Mouse (Mus musculus) forebrain, embryonic 16.5 days (tissue): ENCODE results near the gene Kmt2a. TPM values are rescaled to one million over a fixed set of nuclear protein-coding genes. Genes with fewer than 3 reads are reported as not detected.

Experiments
- ATAC-seq: fragments of 200-750 bp; cut with Nextera tagmentation; 2 replicates; pipeline ENCODE4 v1.8.0; 2017; ENCODE audit warnings: mild to moderate bottlenecking, moderate library complexity
- H3K27ac ChIP-seq: fragments of 300-500 bp; sonication (generic); 2 replicates; pipeline ENCODE4 v1.5.1; 2014; ENCODE audit warnings: low read length, control low read depth
- H3K27me3 ChIP-seq: fragments of 300-500 bp; sonication (generic); replicated peaks from 2 replicates; pipeline ENCODE4 v1.6.1; 2014; ENCODE audit warnings: low read length; ENCODE audit not compliant: control insufficient read depth, insufficient read depth
- H3K36me3 ChIP-seq: fragments of 300-500 bp; sonication (generic); 2 replicates; pipeline ENCODE4 v1.6.1; 2014; ENCODE audit not compliant: control insufficient read depth, insufficient read depth
- H3K4me1 ChIP-seq: fragments of 300-500 bp; sonication (generic); replicated peaks from 2 replicates; pipeline ENCODE4 v1.6.1; 2014; ENCODE audit warnings: low read length; ENCODE audit not compliant: control insufficient read depth, insufficient read depth
- H3K4me2 ChIP-seq: fragments of 300-500 bp; sonication (generic); 2 replicates; pipeline ENCODE4 v1.6.1; 2014; ENCODE audit warnings: mild to moderate bottlenecking, low read length, control low read depth
- H3K4me3 ChIP-seq: fragments of 300-500 bp; sonication (generic); replicated peaks from 2 replicates; pipeline ENCODE4 v1.5.1; 2014; ENCODE audit warnings: mild to moderate bottlenecking, low read length, control low read depth
- H3K9ac ChIP-seq: fragments of 300-500 bp; sonication (generic); replicated peaks from 2 replicates; pipeline ENCODE4 v1.6.1; 2014; ENCODE audit warnings: low read depth, low read length, control low read depth
- H3K9me3 ChIP-seq: fragments of 300-500 bp; sonication (generic); 2 replicates; pipeline ENCODE4 v1.6.1; 2016; ENCODE audit warnings: low read length; ENCODE audit not compliant: control insufficient read depth
- WGBS: fragments of 180-500 bp; shearing (Covaris S2); extraction: QIAGEN DNeasy Blood & Tissue Kit; methylation state at CpG from one replicate; pipeline ENCODE4 v1.1.7; 2014; 5-methylcytosine and 5-hydroxymethylcytosine counted together
- polyA plus RNA-seq: library from polyadenylated mRNA; unstranded; fragments of >200 nt; fragmentation: Nextera tagmentation; extraction: Ambion mirVana; gene quantifications from 2 replicates; pipeline ENCODE4 v1.2.1, GENCODE M21; 2015

Kmt2a gene
- polyA plus RNA-seq, 1 experiment from 2014 or later: 24.3 TPM

GRCm38 (mm10) chr9:44904964-44905363 is 23.9 kb upstream of the Kmt2a start:
- no peak overlapping the region for H3K4me2 ChIP-seq
- H3K36me3 ChIP-seq: no peaks in the 10 kb centered on the region
- no peak overlapping the region for H3K9ac ChIP-seq
- H3K9me3 ChIP-seq: no peaks in the 10 kb centered on the region
- no peaks in the 10 kb centered on the region for H3K27me3 ChIP-seq
- no peaks in the 10 kb centered on the region for H3K4me1 ChIP-seq
- no peak for ATAC-seq
- H3K27ac ChIP-seq: no peak overlapping the region
- WGBS: 63% methylated on average over 5 of the region's 5 CpGs
- no peak overlapping the region for H3K4me3 ChIP-seq

- Histone ChIP-seq H3K36me3 (no peaks in the 10 kb centered on the region), H3K27me3 (no peaks in the 10 kb centered on the region), H3K27ac (no peak overlapping the region), H3K4me2 (no peak overlapping the region), H3K4me3 (no peak overlapping the region), H3K4me1 (no peaks in the 10 kb centered on the region), H3K9me3 (no peaks in the 10 kb centered on the region), H3K9ac (no peak overlapping the region)
- ATAC-seq: no peak
- WGBS: 79% methylated on average over 4 of the region's 4 CpGs
These were observed 22.8 kb upstream of the Kmt2a start for GRCm38 (mm10) chr9:44903856-44904255.

GRCm38 (mm10) chr9:44900402-44900801 is 19.3 kb upstream of the Kmt2a start:
- no peak for ATAC-seq
- 63% methylated on average over 4 of the region's 4 CpGs for WGBS
- Histone ChIP-seq H3K9ac (no peak overlapping the region), H3K4me3 (no peak overlapping the region), H3K4me1 (no peaks in the 10 kb centered on the region), H3K27ac (no peak overlapping the region), H3K9me3 (no peaks in the 10 kb centered on the region), H3K27me3 (no peaks in the 10 kb centered on the region), H3K36me3 (no peaks in the 10 kb centered on the region), H3K4me2 (no peak overlapping the region)

- no peak for ATAC-seq
These were observed 18.6 kb upstream of the Kmt2a start for GRCm38 (mm10) chr9:44899716-44900115.

GRCm38 (mm10) chr9:44897024-44897423 is 15.9 kb upstream of the Kmt2a start:
- 66% methylated on average over 4 of the region's 4 CpGs for WGBS
- Histone ChIP-seq H3K4me1 (no peaks in the 10 kb centered on the region), H3K9me3 (no peaks in the 10 kb centered on the region), H3K4me2 (no peak overlapping the region), H3K4me3 (no peak overlapping the region), H3K36me3 (no peaks in the 10 kb centered on the region), H3K27ac (no peak overlapping the region), H3K27me3 (no peaks in the 10 kb centered on the region), H3K9ac (no peak overlapping the region)
- no peak for ATAC-seq

More at GRCm38 (mm10) chr9:44899716-44900115, 18.6 kb upstream of the Kmt2a start:
- Histone ChIP-seq H3K36me3 (no peaks in the 10 kb centered on the region), H3K4me3 (no peak overlapping the region), H3K27ac (no peak overlapping the region), H3K9me3 (no peaks in the 10 kb centered on the region), H3K27me3 (no peaks in the 10 kb centered on the region), H3K4me1 (no peaks in the 10 kb centered on the region), H3K4me2 (no peak overlapping the region), H3K9ac (no peak overlapping the region)
- 82% methylated on average over 3 of the region's 3 CpGs for WGBS

- Histone ChIP-seq H3K36me3 (no peaks in the 10 kb centered on the region), H3K4me1 (no peaks in the 10 kb centered on the region), H3K9ac (no peak overlapping the region), H3K27me3 (no peaks in the 10 kb centered on the region), H3K9me3 (no peaks in the 10 kb centered on the region), H3K27ac (no peak overlapping the region), H3K4me2 (no peak overlapping the region), H3K4me3 (no peak overlapping the region)
- no peak for ATAC-seq
- 76% methylated on average over 3 of the region's 3 CpGs for WGBS
These were observed 11.6 kb upstream of the Kmt2a start for GRCm38 (mm10) chr9:44892664-44893063.

GRCm38 (mm10) chr9:44891210-44891609 is 10.1 kb upstream of the Kmt2a start:
- H3K36me3 ChIP-seq: no peaks in the 10 kb centered on the region
- H3K27me3 ChIP-seq: no peaks in the 10 kb centered on the region
- H3K4me3 ChIP-seq: no peak overlapping the region
- WGBS: 87% methylated on average over 6 of the region's 6 CpGs
- no peaks in the 10 kb centered on the region for H3K9me3 ChIP-seq
- no peak overlapping the region for H3K27ac ChIP-seq
- no peaks in the 10 kb centered on the region for H3K4me1 ChIP-seq
- H3K4me2 ChIP-seq: no peak overlapping the region
- ATAC-seq: no peak
- H3K9ac ChIP-seq: no peak overlapping the region

- Histone ChIP-seq H3K4me3 (no peak overlapping the region), H3K9me3 (no peaks in the 10 kb centered on the region), H3K36me3 (no peaks in the 10 kb centered on the region), H3K4me1 (no peaks in the 10 kb centered on the region), H3K4me2 (no peak overlapping the region), H3K27me3 (no peaks in the 10 kb centered on the region), H3K9ac (no peak overlapping the region), H3K27ac (no peak overlapping the region)
- 54% methylated on average over 2 of the region's 2 CpGs for WGBS
- no peak for ATAC-seq
These were observed 9.0 kb upstream of the Kmt2a start for GRCm38 (mm10) chr9:44890122-44890521.

- H3K9ac ChIP-seq: no peak overlapping the region
- ATAC-seq: no peak
- no peaks in the 10 kb centered on the region for H3K9me3 ChIP-seq
- no peak overlapping the region for H3K4me3 ChIP-seq
- no peaks in the 10 kb centered on the region for H3K36me3 ChIP-seq
- H3K27ac ChIP-seq: no peak overlapping the region
- WGBS: 89% methylated on average over 7 of the region's 7 CpGs
- no peak overlapping the region for H3K4me2 ChIP-seq
- peaks cover 4% of the 10 kb centered on the region for H3K4me1 ChIP-seq
- no peaks in the 10 kb centered on the region for H3K27me3 ChIP-seq
These were observed 7.1 kb upstream of the Kmt2a start for GRCm38 (mm10) chr9:44888114-44888624.

- Histone ChIP-seq H3K4me2 (peak overlapping the region; percentile 95), H3K9me3 (no peaks in the 10 kb centered on the region), H3K27me3 (no peaks in the 10 kb centered on the region), H3K4me1 (peaks cover 19% of the 10 kb centered on the region), H3K36me3 (no peaks in the 10 kb centered on the region), H3K4me3 (peak overlapping the region; percentile 99), H3K27ac (peak overlapping the region; percentile 100), H3K9ac (peak overlapping the region; percentile 97)
- peak; percentile 40 for ATAC-seq
- WGBS: 0% methylated on average over 21 of the region's 21 CpGs
These were observed 2.0 kb upstream of the Kmt2a start for GRCm38 (mm10) chr9:44882981-44883569.
